Mouse (Mus musculus): ENCODE data around the gene Cfl2. TPM values are rescaled to one million over a fixed set of nuclear protein-coding genes. Genes with fewer than 3 reads are reported as not detected.
"Not testable (repeated sequence)": the region's sequence is repeated elsewhere in the genome, so short reads cannot be mapped to it uniquely, and the experiment has no call there.

Gene Cfl2
- total RNA-seq, 2 experiments from 2014 or later, result 825 to 895 TPM

DNA sequence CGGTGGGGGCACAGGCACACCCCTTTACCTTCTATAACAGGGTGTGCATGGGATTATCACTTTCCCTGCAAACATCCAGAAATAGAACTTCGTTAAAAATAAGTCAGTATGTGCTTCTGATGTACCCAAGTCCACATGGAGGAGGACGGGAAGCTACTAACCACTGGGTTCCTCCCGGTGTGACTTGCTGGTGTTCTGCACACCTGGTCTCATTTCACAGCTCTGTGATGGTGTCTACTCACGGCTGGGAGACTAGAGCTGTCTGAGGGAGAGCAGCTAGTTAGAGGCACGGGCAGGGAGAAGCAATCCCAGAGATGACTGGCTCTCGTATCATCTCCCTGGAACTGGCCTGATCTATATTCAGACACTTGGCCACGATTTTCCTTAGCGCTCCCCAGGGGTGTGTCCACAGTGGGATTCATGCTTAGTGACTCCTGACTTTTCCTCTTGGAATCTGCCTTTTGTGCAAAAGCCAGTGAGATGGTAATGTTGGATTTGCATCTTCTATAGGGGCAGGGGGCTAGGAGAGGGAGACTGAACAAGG, 28.7 kb downstream of the Cfl2 start:
- peak in 1 of 2 experiments; percentile 25 for DNase-seq (ENCODE audit: low spot score in 2 of 2)

DNA sequence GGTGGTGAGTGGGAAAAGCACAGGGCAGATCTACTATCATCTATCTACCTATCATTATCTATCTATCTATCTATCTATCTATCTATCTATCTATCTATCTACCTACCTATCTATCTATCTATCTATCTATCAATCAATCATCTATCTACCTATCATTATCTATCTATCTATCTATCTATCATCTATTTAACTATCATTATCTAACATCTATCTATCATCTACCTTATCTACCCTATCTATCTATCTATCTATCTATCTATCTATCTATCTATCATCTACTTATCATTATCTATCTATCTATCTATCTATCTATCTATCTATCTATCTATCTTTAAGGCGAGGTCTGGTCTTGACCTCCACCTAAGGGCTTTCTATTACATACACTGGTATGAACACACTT, 30.8 kb downstream of the Cfl2 start:
- DNase-seq (ENCODE audit: low spot score in 2 of 2), result not testable (repeated sequence)

DNA sequence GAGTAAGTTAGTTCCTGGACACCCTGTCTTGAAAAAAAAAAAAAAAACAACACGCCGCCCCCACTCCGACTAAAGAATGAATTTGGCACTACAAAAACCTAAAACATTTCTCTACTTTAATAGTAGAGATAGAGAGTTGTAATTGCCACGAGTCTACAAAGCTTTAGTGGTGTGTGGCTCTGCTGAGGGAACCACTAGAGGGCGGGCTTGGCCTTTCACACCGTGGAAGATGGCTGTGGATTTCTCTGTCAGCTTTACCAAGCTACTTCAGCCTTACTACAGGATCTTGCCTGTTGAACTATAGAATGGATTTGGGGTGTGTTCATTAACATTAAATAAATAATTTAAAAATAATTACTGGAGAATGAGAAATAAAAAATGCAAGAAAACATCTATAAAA, 32.1 kb downstream of the Cfl2 start:
- DNase-seq (ENCODE audit: low spot score in 2 of 2), result peak; percentile 62 to 80

- DNase-seq (ENCODE audit: low spot score in 2 of 2), result no peak
These were observed 32.8 kb downstream of the Cfl2 start for GRCm38 (mm10) chr12:54829876-54830275.

DNA sequence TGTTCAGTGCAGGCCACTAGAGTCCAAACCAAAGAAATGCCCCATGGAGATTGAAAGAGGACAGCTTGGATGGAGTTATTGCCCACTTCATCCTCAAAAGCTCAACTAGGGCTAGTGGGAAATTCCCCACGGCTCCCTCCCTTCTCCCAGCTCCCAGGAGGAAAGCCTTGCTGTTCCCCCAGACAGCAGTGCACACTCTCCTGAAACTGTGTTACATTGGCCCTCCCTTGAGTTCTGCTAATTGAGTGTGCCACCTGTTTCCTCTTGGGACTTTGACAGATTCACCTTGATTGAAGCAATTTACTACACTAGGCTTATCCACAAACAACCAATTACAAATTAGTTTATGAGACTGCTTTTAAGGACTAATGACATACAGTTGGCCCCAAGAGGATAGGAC, 34.6 kb downstream of the Cfl2 start:
- no peak for DNase-seq (ENCODE audit: low spot score in 2 of 2)

GRCm38 (mm10) chr12:54825202-54825601, 37.5 kb downstream of the Cfl2 start:
- no peak for DNase-seq (ENCODE audit: low spot score in 2 of 2)

DNA sequence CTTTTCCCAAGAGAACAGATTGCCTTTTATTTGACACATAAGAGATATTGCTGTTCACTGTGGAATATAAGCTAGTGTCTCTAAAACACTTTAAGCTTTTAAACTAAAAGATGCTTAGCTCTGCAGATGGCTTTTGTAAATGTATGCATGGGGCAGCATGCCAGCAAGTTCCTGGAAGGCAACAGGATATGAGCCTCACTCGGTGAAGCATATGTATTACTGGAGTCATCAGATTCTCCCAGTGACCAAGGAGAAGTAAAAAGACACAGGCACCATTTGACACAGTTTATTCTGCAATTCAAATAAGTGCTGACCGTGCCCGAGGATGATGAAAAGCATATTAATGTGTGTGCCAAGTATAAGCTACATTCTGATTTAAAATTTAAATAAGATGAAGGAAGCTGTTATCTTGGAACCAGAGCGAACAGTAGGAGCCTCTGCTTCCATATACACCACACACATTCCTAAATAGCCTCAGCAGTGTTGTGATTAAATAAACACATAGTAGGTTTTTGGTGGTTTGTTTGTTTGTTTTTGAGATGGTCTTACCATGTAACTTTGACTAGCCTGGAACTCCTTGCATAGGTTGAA, 39.7 kb downstream of the Cfl2 start:
- DNase-seq (ENCODE audit: low spot score in 2 of 2), result peak in 1 of 2 experiments; percentile 28

GRCm38 (mm10) chr12:54820684-54821161, 42.0 kb downstream of the Cfl2 start:
- no peak for DNase-seq (ENCODE audit: low spot score in 2 of 2)

DNA sequence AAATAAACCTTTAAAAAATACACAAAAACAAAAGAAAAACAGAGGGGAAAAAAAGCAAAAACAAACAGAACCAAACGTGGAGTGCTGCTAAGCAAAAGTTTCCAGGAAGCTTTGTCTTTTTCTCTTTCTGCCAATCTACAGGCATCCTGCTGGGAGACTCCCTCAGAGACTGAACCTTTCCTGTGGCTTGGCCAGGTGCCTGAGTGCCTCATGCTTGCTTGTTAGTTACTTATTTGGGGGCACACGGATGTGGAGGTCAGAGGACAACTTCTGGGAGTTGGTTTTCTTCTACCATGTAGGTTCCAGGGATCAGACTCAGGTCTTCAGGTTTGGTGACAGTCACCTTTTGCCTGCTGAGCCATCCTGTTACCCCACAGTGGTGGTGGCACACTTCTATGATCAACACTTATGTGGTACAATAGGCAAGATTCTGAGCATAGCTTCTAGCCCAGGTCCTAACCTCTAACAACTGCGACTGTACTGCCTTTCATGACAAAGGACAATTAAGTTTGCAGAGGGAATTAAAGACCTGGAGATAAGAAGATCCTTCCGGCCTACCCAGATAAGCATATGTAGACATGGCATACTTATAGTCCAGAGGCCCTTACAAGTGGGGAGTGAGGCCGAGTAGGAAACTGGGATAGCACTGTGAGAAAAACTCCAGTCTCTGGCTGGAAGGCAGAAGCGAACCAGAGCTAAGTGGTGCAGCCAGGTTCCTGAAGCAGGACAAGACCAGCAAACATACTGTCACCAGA, 43.3 kb downstream of the Cfl2 start:
- DNase-seq (ENCODE audit: low spot score in 2 of 2), result no peak

DNA sequence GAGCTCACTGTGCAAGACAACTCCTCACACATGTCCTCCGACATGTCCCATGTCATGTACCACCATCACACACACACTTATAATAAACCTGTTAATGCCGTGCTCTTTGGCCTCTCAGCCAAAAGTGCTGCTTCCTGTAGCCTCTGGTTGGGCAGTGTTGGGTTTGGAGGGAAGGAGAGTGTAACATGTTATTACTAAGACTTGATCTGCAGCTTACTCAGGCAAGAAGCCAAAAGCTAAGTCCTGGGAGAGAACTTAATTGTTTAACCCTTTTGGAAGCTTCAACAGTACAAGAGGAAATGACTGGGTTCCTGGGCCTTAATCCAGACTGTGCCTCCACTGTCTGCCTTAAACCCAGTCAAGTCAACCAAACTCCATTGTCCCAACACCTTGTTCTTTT, 52.5 kb downstream of the Cfl2 start:
- DNase-seq (ENCODE audit: low spot score in 2 of 2), result no peak

Other genes with a start within 250 kb of the Cfl2 start
- gene Sptssa, start 206.3 kb downstream of the Cfl2 start, total RNA-seq (2021), result 10 to 100 TPM; 46.8 to 51.3 TPM
- 10 to 100 TPM; 25.3 to 32.0 TPM for gene Eapp, start 167.0 kb downstream of the Cfl2 start, total RNA-seq (2021)
- 10 to 100 TPM; 55.1 to 61.0 TPM for gene Snx6, start 67.2 kb downstream of the Cfl2 start, total RNA-seq (2021)
- not detected for gene Gm20403, start 123.7 kb upstream of the Cfl2 start, total RNA-seq (2021)
- gene Baz1a, start 151.5 kb upstream of the Cfl2 start, total RNA-seq (2021), result 10 to 100 TPM; 11.4 to 13.4 TPM
- gene 2700097O09Rik, start 217.2 kb upstream of the Cfl2 start, total RNA-seq (2021), result 10 to 100 TPM in 1 of 2 experiments, 1 to 10 TPM in 1; 9.4 to 11.1 TPM
- gene Srp54a, start 217.4 kb upstream of the Cfl2 start, total RNA-seq (2021), result 10 to 100 TPM; 73.8 to 90.5 TPM

Data from gastrocnemius, postnatal 4 days (tissue).